Mouse (Mus musculus): ENCODE measurements around the gene Foxred2.
A peak's percentile ranks its signal among the peaks of the same experiment; 100 is the strongest.

- TF ChIP-seq POLR2A (IDR thresholded peaks at IDR 0.05; ENCODE audit: insufficient read depth, low read length) = peak; percentile 44
- no peak for TF ChIP-seq CTCF (IDR thresholded peaks at IDR 0.05; ENCODE audit: low read depth, low read length)
These were observed 47.4 kb upstream of the Foxred2 start for GRCm38 (mm10) chr15:78003929-78004328.

Measured in ES-Bruce4 (cell line).